Mouse (Mus musculus): ENCODE results near the gene F2rl1.
A peak's percentile ranks its signal among the peaks of the same experiment; 100 is the strongest.
"Not testable (repeated sequence)": the region's sequence is repeated elsewhere in the genome, so short reads cannot be mapped to it uniquely, and the experiment has no call there.

Gene F2rl1

DNA sequence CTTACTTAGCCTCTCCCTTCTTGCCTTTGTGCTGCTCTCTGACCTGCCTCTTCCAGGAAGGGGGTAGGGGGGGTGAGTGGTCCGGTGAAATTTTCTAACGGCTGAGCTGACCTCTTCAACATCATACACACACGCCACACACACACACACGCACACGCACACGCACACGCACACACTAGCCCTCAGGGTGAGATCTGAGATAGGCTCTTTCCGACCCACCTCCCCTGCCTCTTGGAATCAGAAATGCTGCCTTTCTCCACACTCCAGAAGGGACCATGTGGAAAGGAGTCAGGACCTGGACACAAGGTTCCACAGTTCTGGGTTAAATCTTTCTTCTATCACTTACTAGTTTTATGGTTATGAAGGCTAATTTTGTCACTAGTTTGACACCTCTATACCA, 8.6 kb upstream of the F2rl1 start:
- DNase-seq (ENCODE audit: low spot score in 2 of 2) = no peak

DNA sequence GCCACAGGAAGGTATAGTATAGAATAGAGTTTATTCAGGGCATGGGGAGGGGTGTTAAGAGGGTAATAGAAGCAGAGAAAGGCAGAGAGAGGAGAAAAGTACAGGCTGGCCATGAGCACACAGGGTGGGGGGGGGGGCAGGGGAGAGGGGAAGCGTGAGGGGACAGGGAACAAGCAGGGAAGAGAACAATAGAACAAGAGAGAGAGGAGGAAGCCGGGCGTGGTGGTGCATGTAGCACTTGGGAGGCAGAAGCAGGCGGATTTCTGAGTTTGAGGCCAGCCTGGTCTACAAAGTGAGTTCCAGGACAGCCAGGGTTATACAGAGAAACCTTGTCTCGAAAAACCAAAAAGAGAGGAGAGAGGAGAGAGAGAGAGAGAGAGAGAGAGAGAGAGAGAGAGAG, 8.1 kb upstream of the F2rl1 start:
- not testable (repeated sequence) for DNase-seq (ENCODE audit: low spot score in 2 of 2)

- DNase-seq (ENCODE audit: low spot score in 2 of 2) = no peak
Measured at GRCm38 (mm10) chr13:95531273-95532045, 6.4 kb upstream of the F2rl1 start.

- no peak for DNase-seq (ENCODE audit: low spot score in 2 of 2)
Measured at GRCm38 (mm10) chr13:95529246-95529645, 4.2 kb upstream of the F2rl1 start.

DNA sequence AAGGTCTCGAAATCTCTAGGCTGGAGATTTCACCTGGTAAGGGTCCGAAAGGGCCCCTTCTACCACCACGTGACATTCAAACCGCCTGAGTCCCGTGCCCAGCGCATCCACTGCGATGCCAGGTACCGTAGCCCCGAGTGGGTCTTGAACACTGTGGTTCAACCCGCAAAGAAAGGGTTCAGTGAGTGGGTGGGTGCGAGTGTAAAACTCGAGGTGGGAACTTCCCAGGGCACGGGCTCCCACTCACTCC, 678 bp downstream of the F2rl1 start:
- DNase-seq (ENCODE audit: low spot score in 2 of 2) = no peak

DNA sequence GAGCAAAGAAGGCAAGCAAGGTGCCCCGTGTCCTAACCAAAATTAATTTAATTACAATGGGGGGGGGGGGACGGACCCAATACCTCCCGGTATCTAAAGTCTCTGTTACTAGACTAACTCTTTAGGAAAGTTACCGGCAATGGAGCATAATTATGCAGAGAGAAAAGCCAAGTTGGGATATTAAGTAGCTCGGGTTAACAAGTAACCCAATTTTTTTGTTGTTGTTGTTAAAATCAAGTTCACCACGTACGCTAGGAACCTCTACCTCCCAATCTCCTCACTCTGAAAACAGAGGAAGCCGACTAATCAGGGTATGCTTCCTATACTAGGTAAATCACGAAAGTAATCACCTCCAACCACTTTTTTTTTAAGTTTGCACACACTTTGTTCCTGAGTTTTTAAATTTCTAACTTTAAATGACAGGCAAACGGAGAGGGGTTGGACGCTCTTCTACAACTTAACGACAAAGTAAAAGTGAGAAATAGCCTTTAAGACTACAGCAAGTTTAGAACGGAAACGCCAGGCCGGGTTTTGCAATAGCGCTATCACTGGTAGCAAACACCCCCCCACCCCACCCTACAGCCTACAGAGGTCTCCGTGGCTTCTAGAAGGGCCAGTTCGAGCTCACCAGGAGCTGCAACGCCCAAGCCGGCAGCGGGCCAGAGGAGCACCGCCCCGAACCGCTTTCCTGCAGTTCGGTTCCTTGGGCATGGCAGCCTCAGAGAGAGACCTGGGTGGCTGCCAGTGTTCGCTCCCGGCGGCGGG, 1.2 kb downstream of the F2rl1 start:
- DNase-seq (ENCODE audit: low spot score in 2 of 2) = peak; percentile 30 to 37

DNA sequence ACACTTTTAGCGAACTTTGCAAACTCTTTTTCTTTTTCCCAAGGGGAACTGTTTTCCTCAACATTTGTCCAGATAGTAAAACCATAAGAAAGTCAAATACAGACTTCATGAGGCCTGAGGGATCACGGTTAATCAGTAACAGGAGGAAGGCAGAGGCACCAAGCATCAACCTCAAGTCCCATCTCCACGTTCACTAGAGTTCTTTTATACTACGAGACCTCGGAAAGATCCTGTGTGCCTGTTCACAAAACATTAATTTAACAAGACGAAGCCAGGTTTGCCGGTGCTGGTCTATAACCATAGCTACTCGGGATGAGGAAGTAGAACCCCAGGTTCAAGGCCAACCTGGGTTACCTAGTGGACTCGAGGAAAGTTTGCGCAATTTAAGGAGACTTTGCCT, 2.9 kb downstream of the F2rl1 start:
- DNase-seq (ENCODE audit: low spot score in 2 of 2) = no peak

- no peak for DNase-seq (ENCODE audit: low spot score in 2 of 2)
Measured at GRCm38 (mm10) chr13:95521029-95521428, 4.0 kb downstream of the F2rl1 start.

DNA sequence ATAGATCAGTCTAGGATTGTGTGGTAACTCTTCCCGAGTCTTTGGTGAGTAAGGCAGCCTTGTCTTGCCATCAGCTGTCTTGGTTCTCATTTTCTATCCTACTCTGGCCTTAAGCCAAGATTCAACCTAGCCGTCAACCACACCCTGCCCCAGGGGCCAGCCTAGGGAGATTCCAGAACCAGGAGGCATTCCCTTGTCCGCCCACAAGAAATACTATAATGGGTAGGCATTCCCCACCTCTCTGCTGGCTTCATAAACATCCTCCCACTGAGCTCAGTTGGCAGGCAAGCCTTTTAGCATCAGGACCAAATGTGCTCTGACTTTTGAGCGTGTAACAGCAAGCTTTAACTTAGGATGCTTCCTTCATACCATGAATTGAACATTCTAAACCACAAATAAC, 10.3 kb downstream of the F2rl1 start:
- no peak for DNase-seq (ENCODE audit: low spot score in 2 of 2)

DNA sequence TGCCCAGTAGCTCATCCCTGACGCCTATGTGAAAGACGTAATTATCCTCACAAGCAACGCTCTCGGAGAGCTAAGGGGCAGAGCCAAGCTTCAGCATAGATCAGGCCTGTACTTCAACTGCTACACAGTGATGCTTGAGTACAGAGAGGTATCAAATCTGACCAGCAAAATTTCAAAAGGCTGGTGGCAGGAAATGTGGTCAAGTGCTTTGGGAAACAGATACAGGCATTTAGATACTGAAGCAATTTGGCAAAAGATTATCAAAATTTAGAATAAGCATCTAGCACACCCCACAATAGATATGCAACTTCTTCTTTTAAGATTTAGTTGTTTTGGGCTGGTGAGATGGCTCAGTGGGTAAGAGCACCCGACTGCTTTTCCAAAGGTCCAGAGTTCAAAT, 15.0 kb downstream of the F2rl1 start:
- no peak for DNase-seq (ENCODE audit: low spot score in 2 of 2)

- no peak for DNase-seq (ENCODE audit: low spot score in 2 of 2)
Measured at GRCm38 (mm10) chr13:95503279-95503917, 21.6 kb downstream of the F2rl1 start.

DNA sequence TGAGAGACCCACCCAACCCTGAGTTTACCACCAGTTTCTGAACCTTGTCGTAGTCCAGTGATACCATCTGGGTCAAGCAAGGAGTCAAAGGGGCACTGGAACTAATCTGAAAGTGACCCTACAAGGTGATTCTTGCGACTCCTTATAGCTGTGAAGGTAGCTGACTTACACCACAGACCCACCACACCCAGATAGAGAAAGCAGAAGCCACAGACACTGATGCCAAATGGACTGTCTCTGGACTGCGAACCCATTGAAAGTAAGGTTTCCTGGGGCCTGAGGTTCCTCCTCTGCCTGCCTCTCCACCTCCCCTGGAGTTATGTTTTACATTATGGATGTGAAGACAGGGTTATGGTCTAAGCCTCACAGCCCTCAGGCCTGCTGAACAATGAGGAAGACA, 28.4 kb downstream of the F2rl1 start:
- no peak for DNase-seq (ENCODE audit: low spot score in 2 of 2)

DNA sequence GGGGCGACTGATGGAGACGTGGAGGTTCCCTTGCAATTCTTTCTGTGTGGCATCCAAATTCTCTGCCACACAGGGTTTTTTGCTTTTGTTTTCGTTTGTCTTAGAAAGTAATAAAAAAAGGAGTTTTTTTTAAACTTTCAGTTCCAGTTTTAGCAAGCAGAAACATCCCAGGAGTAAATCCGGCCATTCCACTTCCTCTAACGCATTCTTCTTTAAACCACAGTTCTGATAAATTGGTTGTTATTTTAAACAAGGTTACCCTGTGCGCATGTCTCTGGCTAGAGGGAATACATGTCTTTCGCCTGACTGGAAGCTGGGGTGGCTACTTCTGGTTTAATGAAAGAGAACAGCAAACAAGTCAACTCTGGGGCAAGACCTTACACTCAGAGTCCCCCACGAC, 30.2 kb downstream of the F2rl1 start:
- DNase-seq (ENCODE audit: low spot score in 2 of 2) = peak in 1 of 2 experiments; percentile 33

GRCm38 (mm10) chr13:95493296-95493695, 31.7 kb downstream of the F2rl1 start:
- no peak for DNase-seq (ENCODE audit: low spot score in 2 of 2)

DNA sequence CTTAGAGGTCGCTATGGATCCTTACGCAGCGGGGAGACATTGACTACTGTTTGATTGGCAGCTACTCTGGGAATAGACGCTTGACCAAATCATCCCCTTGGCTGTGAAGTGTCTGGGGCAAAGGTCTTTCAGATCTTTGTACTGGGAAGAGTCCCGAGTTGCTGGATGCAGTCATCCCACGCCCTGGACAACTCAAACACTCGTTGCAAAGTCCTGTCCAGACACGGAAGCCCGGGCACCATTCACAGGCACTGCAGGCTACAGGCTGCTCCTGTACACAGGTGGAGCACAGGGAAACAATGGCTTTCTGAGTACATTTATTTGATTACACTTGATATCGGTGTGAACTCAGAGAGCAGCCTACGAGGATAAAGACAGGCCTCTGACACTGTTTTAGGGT, 33.7 kb downstream of the F2rl1 start:
- no peak for DNase-seq (ENCODE audit: low spot score in 2 of 2)

DNA sequence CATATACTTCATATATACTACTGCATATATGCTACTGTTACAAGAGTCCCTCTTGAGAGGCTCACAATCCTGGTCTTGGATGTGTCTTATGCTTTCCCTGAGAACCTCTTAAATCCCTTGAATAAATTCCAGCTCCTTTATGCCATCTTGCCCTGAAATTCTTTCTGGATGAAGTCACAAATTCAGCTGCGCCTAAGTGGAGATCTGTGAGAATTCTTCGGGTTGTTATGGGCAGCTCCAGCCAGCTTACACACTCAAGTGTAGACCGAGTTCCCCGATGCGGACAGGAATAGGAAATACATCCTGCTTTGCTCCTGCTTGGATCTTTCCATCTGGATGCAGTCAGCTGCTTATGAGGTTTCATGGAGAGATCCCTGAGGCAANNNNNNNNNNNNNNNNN, 40.4 kb downstream of the F2rl1 start:
- no peak for DNase-seq (ENCODE audit: low spot score in 2 of 2)

DNA sequence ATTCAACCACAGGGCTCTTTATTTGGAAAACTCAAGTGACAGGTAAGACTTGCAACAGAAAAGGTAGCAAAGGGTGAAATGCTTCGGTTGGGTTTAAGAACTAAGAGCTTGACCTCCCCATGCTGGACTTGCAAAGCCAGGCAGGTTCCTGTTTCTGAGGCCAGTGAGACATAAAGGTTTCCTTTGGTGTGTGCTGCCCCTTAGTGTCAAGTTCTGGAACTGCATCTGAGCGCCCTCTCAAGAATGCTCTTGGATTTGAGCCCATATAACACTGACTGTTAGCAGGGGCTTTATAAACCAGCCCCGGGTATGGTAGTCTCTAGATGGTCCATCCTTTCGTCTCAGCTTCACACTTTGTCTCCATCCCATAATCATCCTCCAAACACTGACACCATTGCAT, 43.6 kb downstream of the F2rl1 start:
- peak; percentile 16 to 71 for DNase-seq (ENCODE audit: low spot score in 2 of 2)

DNA sequence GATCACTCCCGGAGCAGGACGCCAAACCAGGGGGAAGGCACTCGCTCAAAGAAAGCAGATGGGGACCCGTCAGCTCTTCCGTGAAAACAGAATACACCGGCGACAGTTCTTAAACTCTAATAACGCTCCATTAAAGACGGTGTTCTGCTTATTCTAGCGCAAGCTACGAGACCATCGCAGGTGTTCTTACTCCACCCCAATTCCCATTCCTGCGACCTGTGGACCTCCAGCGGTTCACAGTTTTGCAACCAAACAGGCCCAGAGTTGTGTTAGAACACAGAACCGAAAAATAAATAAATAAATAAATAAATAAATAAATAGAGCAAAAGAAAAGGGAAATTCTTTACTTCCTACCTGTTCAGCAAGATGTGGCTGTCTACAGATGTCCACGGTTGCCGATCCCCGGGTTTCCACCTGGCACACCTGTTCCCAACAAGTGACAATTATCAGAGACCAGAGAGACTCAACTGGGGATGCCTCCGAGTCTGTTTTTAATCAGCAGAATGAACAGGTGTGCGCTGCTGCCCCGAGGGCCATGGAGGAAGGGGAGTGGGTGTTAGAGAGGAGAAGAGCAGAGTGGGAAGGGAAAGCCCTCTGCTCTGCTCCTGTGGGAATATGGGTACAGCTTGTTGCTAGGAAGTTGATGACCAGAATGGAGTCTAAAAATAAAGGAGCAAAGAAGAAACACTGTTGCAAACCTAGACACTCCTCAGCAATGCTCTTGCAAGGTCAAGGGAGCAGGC, 46.2 kb downstream of the F2rl1 start, which contains the start of gene S100z:
TSS of gene S100z (minus strand) at position 51 of the 743 bp plus-strand sequence.
- no peak for DNase-seq (ENCODE audit: low spot score in 2 of 2)

GRCm38 (mm10) chr13:95477173-95477572, 47.9 kb downstream of the F2rl1 start:
- DNase-seq (ENCODE audit: low spot score in 2 of 2) = no peak

GRCm38 (mm10) chr13:95475124-95475523, 49.9 kb downstream of the F2rl1 start:
- no peak for DNase-seq (ENCODE audit: low spot score in 2 of 2)

DNA sequence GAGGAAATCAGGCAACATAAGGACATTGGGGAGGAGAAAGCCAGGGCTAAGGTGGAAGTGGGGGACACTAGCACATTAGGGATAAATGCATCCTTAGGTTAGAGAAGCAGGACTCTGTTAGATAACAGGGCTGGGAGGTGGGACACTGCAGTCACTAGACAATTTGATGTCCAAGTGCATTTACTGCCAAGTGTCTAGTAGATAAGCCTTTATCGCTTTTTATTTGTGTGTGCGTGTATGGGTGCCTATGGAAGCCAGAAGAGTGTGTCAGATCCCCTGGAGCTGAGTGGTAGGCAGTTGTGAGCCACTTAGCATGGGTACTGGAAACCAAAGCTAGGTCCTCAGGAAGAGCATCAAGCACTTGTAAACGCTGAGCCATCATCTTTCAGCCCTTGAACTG, 50.7 kb downstream of the F2rl1 start:
- no peak for DNase-seq (ENCODE audit: low spot score in 2 of 2)

DNA sequence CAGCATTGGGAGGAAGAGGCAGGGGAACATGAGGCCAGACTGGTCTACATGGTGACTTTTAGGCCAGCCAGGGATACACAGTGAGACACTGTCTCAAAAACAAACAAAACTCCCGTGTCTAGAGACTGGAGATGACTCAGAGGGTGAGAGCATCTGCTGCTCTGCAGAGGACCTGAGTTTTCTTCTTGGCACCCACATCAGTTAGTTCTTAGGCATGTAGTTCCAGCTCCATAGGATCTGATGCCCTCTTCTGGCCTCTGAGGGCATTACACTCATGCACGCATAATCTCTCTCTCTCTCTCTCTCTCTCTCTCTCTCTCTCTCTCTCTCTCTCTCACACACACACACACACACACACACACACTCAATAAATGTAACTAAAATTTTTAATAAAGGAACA, 54.1 kb downstream of the F2rl1 start:
- DNase-seq (ENCODE audit: low spot score in 2 of 2) = no peak

Measured in heart, adult 9 months (tissue).